Mouse (Mus musculus): ENCODE measurements at regions not wholly inside any gene's neighbourhood (a gene's known extent, or its start where the extent isn't known, plus 50 kb on each side); places are given as distances from the start of the nearest gene placed in this dataset.
"Not testable (repeated sequence)": the region's sequence is repeated elsewhere in the genome, so short reads cannot be mapped to it uniquely, and the experiment has no call there.

GRCm38 (mm10) chr19:3083438-3083837, 199.3 kb upstream of the Mrpl21 start:
- intact Hi-C loops (cut with DNase I): not testable (repeated sequence)
- Histone ChIP-seq H3K4me3 (peak overlapping the region; percentile 70), H3K27ac (peak overlapping the region; percentile 68)
- DNase-seq: peak; percentile 15

GRCm38 (mm10) chr19:3091771-3092170, 190.9 kb upstream of the Mrpl21 start:
- H3K27ac ChIP-seq; intact Hi-C loops (cut with DNase I); DNase-seq; H3K4me3 ChIP-seq: not testable (repeated sequence)
